Mouse (Mus musculus) mesoderm, embryonic 11.5 days (tissue): Measurements from ENCODE around the gene C2.
"Not testable (repeated sequence)": the region's sequence is repeated elsewhere in the genome, so short reads cannot be mapped to it uniquely, and the experiment has no call there.

ENCODE experiments used
- DNase-seq: peaks from one replicate; pipeline ENCODE4 v3.0.0-alpha.2; 2012; ENCODE audit warnings: low read depth, low spot score

Gene C2

DNA sequence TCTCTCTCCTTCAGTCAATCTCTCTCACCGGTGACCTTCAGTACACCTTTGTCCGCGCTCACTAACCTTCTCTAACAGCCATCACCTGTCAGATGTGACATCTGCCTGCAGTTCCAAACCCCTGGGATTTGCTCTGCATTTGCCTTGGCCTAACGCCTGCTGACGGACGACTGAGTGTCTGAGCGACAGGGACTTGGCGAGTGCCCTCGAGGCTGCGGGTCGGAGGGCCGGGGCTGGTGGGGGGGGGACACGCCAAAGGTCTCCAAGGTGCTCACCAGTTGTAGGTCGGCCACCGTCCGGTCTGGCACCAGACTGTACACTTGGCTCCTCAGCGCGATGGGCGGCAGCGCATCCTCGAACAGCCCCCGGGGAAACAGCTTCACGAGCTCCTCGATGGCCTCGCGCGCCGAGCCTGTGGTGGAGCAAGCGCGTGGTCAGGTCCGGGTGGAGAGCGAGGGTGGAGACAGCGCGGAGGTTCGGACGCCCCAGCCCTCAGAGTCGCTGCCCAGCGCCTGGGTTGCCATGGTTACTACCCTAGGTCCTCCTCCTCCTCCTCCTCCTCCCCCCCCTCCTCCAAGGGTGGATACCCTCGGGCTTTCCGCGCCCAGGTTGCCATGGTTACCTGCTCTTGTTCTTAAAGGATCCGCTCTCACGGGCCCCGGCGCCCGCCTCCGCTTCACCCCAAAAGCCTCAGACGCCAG lies 61.8 kb downstream of the C2 start:
- no peak for DNase-seq

DNA sequence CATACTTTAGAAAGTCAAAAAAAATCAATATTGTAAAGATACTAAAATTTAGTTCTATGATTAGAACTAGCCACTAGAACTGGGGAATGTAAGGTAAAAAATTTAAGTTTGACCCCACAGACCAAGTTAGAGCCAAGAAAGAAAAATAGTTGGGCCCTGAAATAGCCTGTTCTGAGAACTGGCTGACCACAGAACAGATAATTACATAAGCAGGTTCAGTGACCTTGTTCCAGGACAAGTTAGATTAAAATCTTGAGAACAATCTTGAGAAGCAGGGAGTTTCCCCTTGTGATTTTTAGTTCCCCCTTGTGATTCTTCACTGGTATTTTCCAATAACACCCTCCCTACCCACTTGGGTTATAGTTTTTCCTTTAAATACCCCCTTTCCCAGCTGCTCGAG lies 67.3 kb downstream of the C2 start:
- DNase-seq: not testable (repeated sequence)

DNA sequence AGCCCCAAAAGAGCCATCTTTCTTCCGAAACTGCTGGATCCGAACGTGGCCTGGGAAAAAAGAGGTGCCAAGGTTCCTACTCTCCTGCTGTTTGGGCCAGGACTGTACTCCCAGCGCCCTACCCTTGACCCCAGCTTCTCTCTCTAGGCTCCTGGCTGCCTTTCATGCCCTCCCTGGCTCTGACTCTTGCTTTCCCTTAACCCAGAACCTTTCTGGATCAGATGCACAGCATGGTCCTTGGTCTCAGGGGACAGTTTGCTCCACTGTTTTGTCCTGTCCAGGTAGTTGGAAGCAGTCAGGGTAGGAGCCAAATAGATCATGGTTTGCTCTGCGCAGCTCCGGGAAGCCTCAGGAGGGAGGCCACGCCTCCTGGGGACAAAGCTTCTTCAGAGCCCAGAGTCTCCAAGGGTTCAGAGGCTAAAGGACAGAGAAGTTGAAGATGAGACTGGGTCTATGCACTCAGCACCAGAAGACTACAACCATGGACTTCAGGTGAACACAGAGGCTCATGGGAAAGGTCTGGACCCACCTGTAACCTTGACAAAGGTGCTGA lies 83.2 kb downstream of the C2 start:
- DNase-seq: no peak

DNA sequence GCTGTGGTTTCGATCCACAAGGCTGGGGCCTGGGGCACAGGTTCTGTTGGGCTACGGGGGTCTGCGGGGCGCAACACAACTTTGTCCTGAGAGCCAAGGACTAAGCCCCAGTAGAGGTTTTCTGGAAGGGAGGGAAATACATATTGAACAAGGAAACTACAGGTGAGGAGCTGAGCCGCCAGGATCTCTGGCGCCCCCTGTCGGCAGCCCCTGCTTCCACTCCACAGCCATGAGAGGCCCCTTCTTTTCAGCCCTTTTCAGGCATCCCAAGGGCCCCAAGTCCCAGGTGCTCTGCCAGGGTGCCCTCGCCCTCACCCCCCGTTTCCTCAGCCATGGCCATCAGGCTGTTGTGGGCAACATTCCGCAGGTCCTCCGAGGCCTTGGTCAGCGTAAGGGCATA lies 84.3 kb downstream of the C2 start:
- not testable (repeated sequence) for DNase-seq
